11 mouse cellular contexts compared by ENCODE assay signal in the genomic region with DNA sequence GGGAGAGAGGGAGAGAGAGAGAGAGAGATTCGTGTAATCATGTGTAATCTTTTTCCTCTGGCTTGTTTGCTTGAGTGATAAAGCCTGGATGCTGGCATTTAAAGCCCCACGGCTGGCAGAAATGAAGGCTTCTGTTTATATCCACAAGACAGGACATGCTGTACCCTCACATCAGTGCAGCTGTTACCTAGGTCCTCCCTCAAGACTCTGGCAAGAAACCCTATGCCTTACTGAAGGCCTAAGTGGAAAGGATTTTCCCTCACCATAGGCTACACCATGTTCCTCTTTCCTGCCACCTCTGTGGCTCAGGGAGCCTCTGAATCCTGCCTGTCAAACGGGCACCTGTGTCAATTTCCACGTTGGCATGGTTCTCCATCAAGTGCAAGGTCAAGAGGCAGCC. TPM values are rescaled to one million over a fixed set of nuclear protein-coding genes. Genes with fewer than 3 reads are reported as not detected.
DNase-seq lines count a peak whose midpoint lies in the region; ATAC-seq lines count a peak whose summit lies in the region.
"Had no signal": no experiment of that assay in that cellular context is flagged by ENCODE, and none has a peak within 500 bp of the region (broad histone marks: within the 10 kb centered on the region; RNA-seq: fewer than 3 reads in every experiment).

No protein-coding gene starts in this region.

- no peaks in the 10 kb centered on the region for H3K36me3 ChIP-seq in heart, embryonic 10.5 days
- no peaks in the 10 kb centered on the region for H3K36me3 ChIP-seq in embryonic facial prominence, embryonic 12.5 days
- H3K36me3 ChIP-seq in hindbrain, embryonic 12.5 days = no peaks in the 10 kb centered on the region
- H3K36me3 ChIP-seq in midbrain, embryonic 15.5 days (replicated peaks) = no peaks in the 10 kb centered on the region
- H3K36me3 ChIP-seq: lung, embryonic 15.5 days had no signal

- H3K4me1 ChIP-seq in heart, embryonic 10.5 days = no peaks in the 10 kb centered on the region
- H3K4me1 ChIP-seq in embryonic facial prominence, embryonic 12.5 days = no peaks in the 10 kb centered on the region
- peaks cover 14% of the 10 kb centered on the region for H3K4me1 ChIP-seq in hindbrain, embryonic 12.5 days
- H3K4me1 ChIP-seq in midbrain, embryonic 15.5 days = 0 out of 2 replicates have a peak, but pooled peaks cover 6% of the 10 kb centered on the region

- no peak overlapping the region for H3K27ac ChIP-seq in heart, embryonic 10.5 days
- peak overlapping the region; percentile 75 for H3K27ac ChIP-seq in embryonic facial prominence, embryonic 12.5 days
- H3K27ac ChIP-seq in hindbrain, embryonic 12.5 days = peak overlapping the region; percentile 80
- peak overlapping the region; percentile 69 for H3K27ac ChIP-seq in midbrain, embryonic 15.5 days

- intact Hi-C loops in heart, postnatal 14 days (cut with DNase I) = no loop called here

- H3K4me2 ChIP-seq in embryonic facial prominence, embryonic 12.5 days (replicated peaks) = no peak overlapping the region
- H3K4me2 ChIP-seq in hindbrain, embryonic 12.5 days (replicated peaks) = no peak overlapping the region
- H3K4me2 ChIP-seq in midbrain, embryonic 15.5 days = no peak overlapping the region
- H3K4me2 ChIP-seq: lung, embryonic 15.5 days had no signal

- H3K9me3 ChIP-seq in heart, embryonic 10.5 days = no peaks in the 10 kb centered on the region
- no peaks in the 10 kb centered on the region for H3K9me3 ChIP-seq in embryonic facial prominence, embryonic 12.5 days
- no peaks in the 10 kb centered on the region for H3K9me3 ChIP-seq in hindbrain, embryonic 12.5 days (replicated peaks)
- H3K9me3 ChIP-seq in midbrain, embryonic 15.5 days = no peaks in the 10 kb centered on the region
- H3K9me3 ChIP-seq: lung, embryonic 15.5 days had no signal

- WGBS in heart, embryonic 10.5 days = 52% methylated on average over 4 of the region's 4 CpGs
- 66% methylated on average over 4 of the region's 4 CpGs for WGBS in embryonic facial prominence, embryonic 12.5 days
- 62% methylated on average over 4 of the region's 4 CpGs for WGBS in hindbrain, embryonic 12.5 days
- WGBS in midbrain, embryonic 15.5 days = 47% methylated on average over 4 of the region's 4 CpGs

- no peaks in the 10 kb centered on the region for H3K27me3 ChIP-seq in heart, embryonic 10.5 days (ENCODE audit: insufficient read depth, poor library complexity, severe bottlenecking)
- no peaks in the 10 kb centered on the region for H3K27me3 ChIP-seq in embryonic facial prominence, embryonic 12.5 days
- H3K27me3 ChIP-seq in hindbrain, embryonic 12.5 days = 0 out of 2 replicates have a peak, but pooled peaks cover 2% of the 10 kb centered on the region
- no peaks in the 10 kb centered on the region for H3K27me3 ChIP-seq in midbrain, embryonic 15.5 days (replicated peaks)
- H3K27me3 ChIP-seq: lung, embryonic 15.5 days had no signal

- no peak overlapping the region for H3K9ac ChIP-seq in embryonic facial prominence, embryonic 12.5 days
- no peak overlapping the region for H3K9ac ChIP-seq in hindbrain, embryonic 12.5 days
- H3K9ac ChIP-seq in midbrain, embryonic 15.5 days = no peak overlapping the region
- H3K9ac ChIP-seq: lung, embryonic 15.5 days had no signal

- 0 out of 2 replicates have a peak, but pooled peaks have one; percentile 35 for ATAC-seq in embryonic facial prominence, embryonic 12.5 days (ENCODE audit: insufficient number of reproducible peaks, insufficient read depth, low FRiP score, low TSS enrichment)
- peak; percentile 57 for ATAC-seq in hindbrain, embryonic 12.5 days (ENCODE audit: low FRiP score)
- 0 out of 2 replicates have a peak, but pooled peaks have one; percentile 56 for ATAC-seq in midbrain, embryonic 15.5 days (replicated peaks)

- H3K4me3 ChIP-seq in heart, embryonic 10.5 days = no peak overlapping the region
- no peak overlapping the region for H3K4me3 ChIP-seq in embryonic facial prominence, embryonic 12.5 days
- H3K4me3 ChIP-seq in hindbrain, embryonic 12.5 days = no peak overlapping the region
- H3K4me3 ChIP-seq in midbrain, embryonic 15.5 days = no peak overlapping the region
- H3K4me3 ChIP-seq: lung, embryonic 15.5 days had no signal

- DNase-seq in heart, embryonic 10.5 days (ENCODE audit: low spot score) = peak; percentile 66
- DNase-seq in heart, postnatal 14 days = no peak
- DNase-seq in kidney, postnatal 4 days = no peak
- no peak for DNase-seq in thymus, postnatal 0 days (ENCODE audit: low spot score)
- DNase-seq in frontal cortex, postnatal 10 days (ENCODE audit: low spot score in 2 of 2) = no peak

RNA-seq across cellular contexts. Expression of a gene that starts 43.9 kb away (rescaled TPM):
- polyA plus RNA-seq in heart, embryonic 10.5 days (2016; fragmentation: Nextera tagmentation; extraction: Ambion mirVana) = 0.12 and 0.14 TPM in 2 replicates
- not detected for total RNA-seq in heart, postnatal 14 days (2021)
- 0.58 and 0.81 TPM in 2 replicates for polyA plus RNA-seq in embryonic facial prominence, embryonic 12.5 days (2016; fragmentation: Nextera tagmentation; extraction: Ambion mirVana)
- 0.72 and 1.1 TPM in 2 replicates for polyA plus RNA-seq in hindbrain, embryonic 12.5 days (2016; fragmentation: Nextera tagmentation; extraction: Ambion mirVana)
- 0.74 and 0.87 TPM in 2 replicates for polyA plus RNA-seq in midbrain, embryonic 15.5 days (2015; fragmentation: Nextera tagmentation; extraction: Ambion mirVana)
- polyA plus RNA-seq in thymus, postnatal 0 days (2015; fragmentation: Nextera tagmentation; extraction: Ambion mirVana) = 0.87 and 1.5 TPM in 2 replicates
- polyA plus RNA-seq: heart, embryonic 14.5 days; testis, adult 2 months had no signal
